Mouse (Mus musculus) monocyte, adult 5-6 weeks (primary cell): ENCODE results near the gene Runx2. TPM values are rescaled to one million over a fixed set of nuclear protein-coding genes. Genes with fewer than 3 reads are reported as not detected.
A peak's percentile ranks its signal among the peaks of the same experiment; 100 is the strongest.

ENCODE experiments used
- ATAC-seq: fragments of 153-309, 156-312 bp; replicated peaks from 2 replicates; pipeline ENCODE4 v1.8.0; 2017; ENCODE audit warnings: mild to moderate bottlenecking; ENCODE audit not compliant: low TSS enrichment, insufficient number of reproducible peaks, severe bottlenecking, poor library complexity, low FRiP score
- total RNA-seq: library from RNA; stranded (forward); fragments of 200-1000, 200-491, 200-594 nt; gene quantifications from 3 replicates; pipeline ENCODE4 v1.2.3, GENCODE M21; 2017

The Runx2 gene
- total RNA-seq, 1 experiment from 2014 or later = 16.8 TPM

- ATAC-seq = no peak
Observed at GRCm38 (mm10) chr17:44685514-44685913, 129.1 kb downstream of the Runx2 start.

GRCm38 (mm10) chr17:44683026-44683425 lies 131.6 kb downstream of the Runx2 start:
- no peak for ATAC-seq

DNA sequence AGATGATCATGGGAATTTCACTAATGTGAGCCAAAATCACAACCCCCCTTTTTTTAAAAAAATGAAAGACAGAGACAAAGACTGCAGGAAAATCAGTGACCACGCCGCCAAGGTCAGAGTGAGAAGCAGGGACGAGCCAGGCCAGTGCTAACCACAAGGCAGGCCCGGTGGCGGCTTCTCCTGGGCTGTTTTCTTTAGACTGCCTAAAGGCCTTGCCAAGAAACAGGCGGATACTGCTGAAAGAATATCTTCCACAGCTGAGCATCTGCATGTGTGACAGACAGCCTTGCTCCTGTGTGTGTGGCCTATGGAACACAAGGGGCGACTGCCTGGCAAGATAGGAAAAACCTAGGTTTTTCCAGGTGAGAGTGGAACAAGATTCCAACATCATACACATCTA lies 136.8 kb downstream of the Runx2 start:
- ATAC-seq = no peak

GRCm38 (mm10) chr17:44672806-44673205 lies 141.8 kb downstream of the Runx2 start:
- ATAC-seq = peak; percentile 84

DNA sequence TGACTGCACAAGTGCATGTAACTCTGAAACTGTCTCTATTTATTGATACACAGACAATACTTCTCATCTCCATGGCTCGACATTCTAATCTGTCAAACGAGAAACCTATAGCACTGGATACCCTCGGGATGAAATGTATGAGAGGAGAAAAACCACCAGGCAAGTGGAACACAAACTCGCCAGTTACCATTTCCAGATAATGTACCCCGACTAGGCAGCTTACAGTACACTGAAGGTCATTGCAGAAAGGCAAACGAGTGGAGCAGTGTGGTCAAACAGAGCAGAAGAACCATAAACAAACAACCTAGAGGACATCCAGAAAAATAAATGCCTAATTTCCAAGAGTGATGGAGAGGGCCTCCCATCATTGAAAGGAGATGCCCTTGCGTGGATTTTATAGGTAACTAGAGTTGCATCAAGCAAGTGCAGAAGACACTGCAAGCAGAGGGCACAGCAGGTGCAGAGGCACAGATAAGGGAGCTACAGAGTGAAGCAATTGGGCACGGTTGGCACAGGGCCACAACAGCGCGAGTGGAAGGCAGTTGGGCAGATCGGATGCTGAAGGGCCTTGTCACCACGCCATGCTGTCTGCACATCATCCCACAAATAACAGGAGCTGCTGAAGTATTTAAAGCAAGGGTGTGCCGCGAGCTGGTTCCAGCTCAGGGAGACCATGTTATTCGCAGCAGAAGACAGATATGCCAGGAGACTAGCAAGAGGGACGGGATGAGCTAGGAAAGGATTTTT lies 142.5 kb downstream of the Runx2 start:
- ATAC-seq = peak; percentile 48

DNA sequence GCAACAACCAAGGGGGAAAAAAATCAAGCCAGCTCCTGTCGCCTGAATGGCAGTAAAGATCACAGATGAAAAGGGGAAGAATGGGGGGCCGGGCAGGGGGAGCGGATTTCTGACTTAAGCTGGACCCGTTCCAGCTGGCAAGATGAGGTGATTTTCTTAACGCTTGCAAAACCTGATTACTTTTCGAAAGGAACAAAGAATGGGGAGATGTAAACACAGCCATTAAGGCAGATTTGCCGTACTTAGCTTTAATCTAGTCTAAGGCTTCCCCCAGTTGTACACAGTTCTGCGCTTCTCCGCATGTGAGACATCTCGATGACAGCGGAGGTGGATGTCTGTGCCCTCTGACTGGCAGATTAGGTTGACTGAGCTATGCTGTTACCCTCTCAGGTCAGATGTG lies 144.6 kb downstream of the Runx2 start:
- ATAC-seq = peak; percentile 28; the same call in 1 of the 2 replicates

DNA sequence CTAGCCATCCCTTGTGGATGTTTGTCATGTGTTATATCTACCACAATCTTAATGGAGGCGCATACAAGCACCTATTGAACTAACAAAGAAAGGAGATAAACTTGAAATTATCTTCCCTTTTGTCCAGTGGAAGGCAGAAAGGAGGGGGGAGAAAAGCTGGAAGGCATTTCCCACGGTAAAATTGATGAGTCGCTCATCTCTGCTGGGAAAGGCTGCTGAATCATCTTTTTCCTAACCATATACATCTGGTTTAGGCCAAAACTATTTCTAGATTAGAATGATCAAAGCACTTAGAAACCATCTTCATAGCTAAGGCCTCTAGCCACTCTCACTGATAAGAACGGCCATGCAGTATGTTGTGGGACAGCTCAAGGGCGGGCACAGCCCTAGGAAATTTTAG lies 147.3 kb downstream of the Runx2 start:
- ATAC-seq = no peak

DNA sequence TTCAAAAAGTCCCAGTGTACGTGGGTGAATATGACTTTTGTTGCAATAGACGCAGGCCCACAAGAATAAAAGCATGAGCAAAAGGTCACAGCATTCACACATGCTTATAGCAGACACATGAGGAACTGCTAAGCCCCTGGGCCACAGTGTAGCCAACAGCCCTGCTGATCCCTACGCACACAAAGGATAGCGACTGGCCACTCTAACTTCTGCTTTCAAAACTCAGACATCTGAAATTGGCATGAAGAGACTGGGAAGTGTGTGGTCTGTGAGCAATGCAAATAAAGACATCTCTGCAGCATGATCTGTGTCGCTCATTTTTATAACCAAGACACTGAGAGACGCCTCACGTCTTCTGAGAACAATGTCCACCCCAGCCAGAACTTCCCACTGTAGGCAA lies 150.7 kb downstream of the Runx2 start:
- peak; percentile 90 for ATAC-seq

GRCm38 (mm10) chr17:44663208-44663607 lies 151.4 kb downstream of the Runx2 start:
- ATAC-seq = peak; percentile 46

- ATAC-seq = no peak
Observed at GRCm38 (mm10) chr17:44662080-44662706, 152.4 kb downstream of the Runx2 start.

DNA sequence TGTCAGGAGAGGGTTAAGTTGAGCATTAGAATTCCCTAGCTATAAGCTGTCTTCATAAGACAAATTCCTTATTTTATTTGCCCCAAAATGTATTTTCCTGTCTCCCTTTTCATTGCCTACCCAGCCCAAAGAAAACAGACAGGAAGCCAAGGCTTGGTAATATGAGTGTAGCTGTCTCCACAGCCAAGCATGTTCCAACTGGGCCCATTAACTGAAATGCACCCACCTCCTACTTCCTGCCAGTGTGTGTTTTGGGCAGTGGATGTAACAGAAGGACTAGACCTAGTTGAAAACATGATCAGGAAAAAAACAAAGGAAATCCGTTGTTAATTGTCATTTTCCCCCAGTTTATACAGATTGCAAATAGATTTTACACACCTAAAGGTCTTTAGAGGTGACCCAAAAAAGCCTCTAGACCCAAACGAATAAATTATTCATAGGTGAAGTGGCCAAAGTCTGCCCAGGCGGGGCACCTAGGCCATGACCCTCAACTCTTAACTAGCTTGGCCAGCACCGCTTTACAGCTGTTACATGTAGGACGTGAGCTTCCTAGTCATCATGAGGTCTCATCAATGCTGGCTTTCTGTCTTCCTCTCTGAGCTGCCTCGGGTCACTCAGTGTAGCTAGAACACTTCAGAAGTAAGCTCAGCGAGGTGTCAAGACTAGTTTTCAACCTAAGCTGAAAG lies 154.3 kb downstream of the Runx2 start:
- no peak for ATAC-seq

GRCm38 (mm10) chr17:44654503-44654902 lies 160.1 kb downstream of the Runx2 start:
- peak; percentile 93 for ATAC-seq

- ATAC-seq = peak; percentile 63
Observed at GRCm38 (mm10) chr17:44653081-44653480, 161.5 kb downstream of the Runx2 start.

DNA sequence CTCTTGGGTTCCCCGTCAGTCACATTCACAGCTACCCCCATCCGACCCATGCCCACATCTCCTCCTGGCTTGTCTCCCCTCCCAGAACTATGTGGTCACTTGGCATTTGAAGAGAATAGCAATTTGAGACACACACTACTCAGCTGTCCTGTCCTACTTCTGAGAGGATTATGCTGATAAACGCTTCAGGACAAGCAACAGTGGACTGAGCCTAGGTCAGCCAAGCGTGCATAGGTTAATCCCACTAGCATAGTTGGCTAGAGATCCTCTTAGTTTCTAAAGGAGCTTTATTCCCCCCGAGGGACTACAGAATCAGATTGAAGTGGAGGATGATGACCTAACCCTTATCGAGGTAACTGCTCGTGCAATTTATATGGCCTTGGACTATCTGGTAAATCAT lies 162.5 kb downstream of the Runx2 start:
- no peak for ATAC-seq

GRCm38 (mm10) chr17:44651613-44652012 lies 163.0 kb downstream of the Runx2 start:
- no peak for ATAC-seq

- ATAC-seq = no peak
Observed at GRCm38 (mm10) chr17:44650431-44650830, 164.2 kb downstream of the Runx2 start.

DNA sequence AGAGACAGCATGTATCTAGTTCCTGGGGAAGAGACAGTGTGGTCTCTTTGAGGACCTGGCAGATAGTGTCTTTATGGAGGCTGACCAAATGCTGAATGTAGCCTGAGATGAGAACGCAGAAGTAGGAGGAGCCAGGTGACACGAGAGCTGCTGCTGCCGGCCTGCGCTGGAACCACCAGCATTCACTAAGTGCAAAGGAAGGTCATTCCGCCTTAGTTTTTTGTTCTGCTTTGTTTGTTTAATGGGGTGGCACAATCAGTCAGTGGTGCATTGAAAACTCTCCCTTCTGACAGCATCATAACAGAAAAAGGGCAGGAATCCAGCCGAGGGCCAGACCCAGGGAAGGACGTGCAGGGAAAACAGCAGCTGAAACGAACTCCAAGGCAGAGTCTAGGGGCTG lies 165.5 kb downstream of the Runx2 start:
- ATAC-seq = no peak

DNA sequence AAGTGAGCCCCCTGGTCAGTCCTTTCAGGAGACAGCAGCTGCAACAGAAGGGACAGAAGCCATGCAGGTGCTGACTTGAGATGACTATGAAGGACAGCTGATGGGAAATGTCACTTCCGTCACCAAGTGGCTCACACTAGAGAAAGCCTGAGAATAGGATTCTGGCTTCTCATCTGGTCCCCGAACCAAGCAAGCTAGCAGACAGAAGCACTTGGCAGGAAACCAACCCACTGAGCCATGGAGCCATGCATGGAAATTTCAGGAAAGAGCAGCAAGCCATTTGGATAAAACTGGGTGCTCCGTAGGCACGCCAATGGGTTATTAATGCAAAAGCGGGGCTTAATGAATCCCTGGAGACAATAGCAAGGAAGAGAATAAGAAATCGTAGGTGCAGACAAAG lies 166.7 kb downstream of the Runx2 start:
- no peak for ATAC-seq

- ATAC-seq = no peak
Observed at GRCm38 (mm10) chr17:44645146-44645545, 169.5 kb downstream of the Runx2 start.

GRCm38 (mm10) chr17:44643260-44643659 lies 171.3 kb downstream of the Runx2 start:
- ATAC-seq = no peak
